Mouse (Mus musculus) stomach, postnatal 0 days (tissue): ENCODE results near the gene Olfr30.

Source experiments
- CTCF ChIP-seq: IDR thresholded peaks from 2 replicates; pipeline ENCODE4 v1.5.1; 2016; ENCODE audit warnings: antibody characterized with exemption, low read depth, mild to moderate bottlenecking, moderate library complexity
- EP300 ChIP-seq: optimal IDR thresholded peaks from 2 replicates; pipeline ENCODE3; 2016; ENCODE audit warnings: antibody characterized with exemption

- no peak for TF ChIP-seq EP300
- TF ChIP-seq CTCF: no peak
Observed at GRCm38 (mm10) chr11:58452759-58453158, 9.3 kb downstream of the Olfr30 start, which contains the start of gene Lypd9.
